Mouse (Mus musculus): ENCODE measurements around the gene Hmga2. TPM values are rescaled to one million over a fixed set of nuclear protein-coding genes. Genes with fewer than 3 reads are reported as not detected.

Gene Hmga2
- polyA plus RNA-seq, 1 experiment from 2014 or later, result 89.2 TPM

GRCm38 (mm10) chr10:120432731-120433462 is 43.4 kb downstream of the Hmga2 start:
- H3K4me2 ChIP-seq (replicated peaks), result no peak overlapping the region
- H3K9ac ChIP-seq, result no peak overlapping the region
- H3K27ac ChIP-seq, result peak overlapping the region; percentile 26
- H3K9me3 ChIP-seq, result no peaks in the 10 kb centered on the region
- ATAC-seq (ENCODE audit: insufficient number of reproducible peaks, insufficient read depth, low FRiP score, low TSS enrichment), result no peak
- peaks cover 53% of the 10 kb centered on the region for H3K4me1 ChIP-seq
- no peaks in the 10 kb centered on the region for H3K27me3 ChIP-seq
- peaks cover 20% of the 10 kb centered on the region for H3K36me3 ChIP-seq
- no peak overlapping the region for H3K4me3 ChIP-seq
- WGBS, result 56% methylated on average over 9 of the region's 9 CpGs

GRCm38 (mm10) chr10:120432081-120432480 is 44.2 kb downstream of the Hmga2 start:
- Histone ChIP-seq H3K27me3 (no peaks in the 10 kb centered on the region), H3K27ac (no peak overlapping the region), H3K9me3 (no peaks in the 10 kb centered on the region), H3K4me1 (peaks cover 61% of the 10 kb centered on the region), H3K36me3 (peaks cover 14% of the 10 kb centered on the region), H3K4me3 (no peak overlapping the region), H3K4me2 (replicated peaks) (no peak overlapping the region), H3K9ac (no peak overlapping the region)
- no peak for ATAC-seq (ENCODE audit: insufficient number of reproducible peaks, insufficient read depth, low FRiP score, low TSS enrichment)
- 80% methylated on average over 9 of the region's 9 CpGs for WGBS

- H3K4me1 ChIP-seq, result peaks cover 66% of the 10 kb centered on the region
- ATAC-seq (ENCODE audit: insufficient number of reproducible peaks, insufficient read depth, low FRiP score, low TSS enrichment), result no peak
- peaks cover 14% of the 10 kb centered on the region for H3K36me3 ChIP-seq
- WGBS, result 65% methylated on average over 2 of the region's 2 CpGs
- H3K4me3 ChIP-seq, result no peak overlapping the region
- no peaks in the 10 kb centered on the region for H3K27me3 ChIP-seq
- H3K9me3 ChIP-seq, result no peaks in the 10 kb centered on the region
- H3K27ac ChIP-seq, result no peak overlapping the region
- no peak overlapping the region for H3K9ac ChIP-seq
- H3K4me2 ChIP-seq (replicated peaks), result no peak overlapping the region
These were observed 44.8 kb downstream of the Hmga2 start for GRCm38 (mm10) chr10:120431435-120431834.

GRCm38 (mm10) chr10:120430422-120430821 is 45.8 kb downstream of the Hmga2 start:
- Histone ChIP-seq H3K27me3 (no peaks in the 10 kb centered on the region), H3K4me2 (replicated peaks) (no peak overlapping the region), H3K4me1 (peaks cover 73% of the 10 kb centered on the region), H3K9ac (no peak overlapping the region), H3K4me3 (no peak overlapping the region), H3K27ac (0 out of 2 replicates have a peak overlapping the region, but pooled peaks have one; percentile 11), H3K36me3 (peaks cover 13% of the 10 kb centered on the region), H3K9me3 (no peaks in the 10 kb centered on the region)
- ATAC-seq (ENCODE audit: insufficient number of reproducible peaks, insufficient read depth, low FRiP score, low TSS enrichment), result no peak
- 68% methylated on average over 7 of the region's 7 CpGs for WGBS

- H3K27ac ChIP-seq, result peak overlapping the region; percentile 52; the same call in 1 of the 2 replicates
- ATAC-seq (ENCODE audit: insufficient number of reproducible peaks, insufficient read depth, low FRiP score, low TSS enrichment), result no peak
- peaks cover 17% of the 10 kb centered on the region for H3K36me3 ChIP-seq
- H3K27me3 ChIP-seq, result no peaks in the 10 kb centered on the region
- H3K4me3 ChIP-seq, result no peak overlapping the region
- 75% methylated on average over 5 of the region's 5 CpGs for WGBS
- no peak overlapping the region for H3K4me2 ChIP-seq (replicated peaks)
- no peak overlapping the region for H3K9ac ChIP-seq
- H3K9me3 ChIP-seq, result no peaks in the 10 kb centered on the region
- peaks cover 70% of the 10 kb centered on the region for H3K4me1 ChIP-seq
These were observed 46.5 kb downstream of the Hmga2 start for GRCm38 (mm10) chr10:120429758-120430259.

GRCm38 (mm10) chr10:120429199-120429551 is 47.1 kb downstream of the Hmga2 start:
- H3K27ac ChIP-seq, result peak overlapping the region; percentile 52
- no peaks in the 10 kb centered on the region for H3K27me3 ChIP-seq
- ATAC-seq (ENCODE audit: insufficient number of reproducible peaks, insufficient read depth, low FRiP score, low TSS enrichment), result no peak
- H3K36me3 ChIP-seq, result peaks cover 17% of the 10 kb centered on the region
- H3K4me1 ChIP-seq, result peaks cover 70% of the 10 kb centered on the region
- peak overlapping the region; percentile 17; the same call in 1 of the 2 replicates for H3K9ac ChIP-seq
- WGBS, result 71% methylated on average over 10 of the region's 10 CpGs
- H3K9me3 ChIP-seq, result no peaks in the 10 kb centered on the region
- no peak overlapping the region for H3K4me2 ChIP-seq (replicated peaks)
- H3K4me3 ChIP-seq, result no peak overlapping the region

- H3K27me3 ChIP-seq, result no peaks in the 10 kb centered on the region
- no peaks in the 10 kb centered on the region for H3K9me3 ChIP-seq
- peaks cover 70% of the 10 kb centered on the region for H3K4me1 ChIP-seq
- no peak overlapping the region for H3K4me3 ChIP-seq
- peak; percentile 31; the same call in 1 of the 2 replicates for ATAC-seq (ENCODE audit: insufficient number of reproducible peaks, insufficient read depth, low FRiP score, low TSS enrichment)
- peak overlapping the region; percentile 17; the same call in 1 of the 2 replicates for H3K9ac ChIP-seq
- H3K4me2 ChIP-seq (replicated peaks), result no peak overlapping the region
- peaks cover 17% of the 10 kb centered on the region for H3K36me3 ChIP-seq
- H3K27ac ChIP-seq, result peak overlapping the region; percentile 52
- WGBS, result 62% methylated on average over 33 of the region's 33 CpGs
These were observed 47.7 kb downstream of the Hmga2 start for GRCm38 (mm10) chr10:120428430-120429198.

- 62% methylated on average over 14 of the region's 14 CpGs for WGBS
- H3K9me3 ChIP-seq, result no peaks in the 10 kb centered on the region
- H3K9ac ChIP-seq, result no peak overlapping the region
- H3K27ac ChIP-seq, result peak overlapping the region; percentile 17; the same call in 1 of the 2 replicates
- H3K27me3 ChIP-seq, result no peaks in the 10 kb centered on the region
- H3K4me2 ChIP-seq (replicated peaks), result no peak overlapping the region
- peaks cover 72% of the 10 kb centered on the region for H3K4me1 ChIP-seq
- ATAC-seq (ENCODE audit: insufficient number of reproducible peaks, insufficient read depth, low FRiP score, low TSS enrichment), result no peak
- H3K4me3 ChIP-seq, result no peak overlapping the region
- peaks cover 13% of the 10 kb centered on the region for H3K36me3 ChIP-seq
These were observed 50.1 kb downstream of the Hmga2 start for GRCm38 (mm10) chr10:120426086-120426610.

GRCm38 (mm10) chr10:120424015-120424414 is 52.3 kb downstream of the Hmga2 start:
- Histone ChIP-seq H3K27ac (no peak overlapping the region), H3K9me3 (no peaks in the 10 kb centered on the region), H3K36me3 (peaks cover 18% of the 10 kb centered on the region), H3K4me2 (replicated peaks) (no peak overlapping the region), H3K27me3 (no peaks in the 10 kb centered on the region), H3K4me3 (no peak overlapping the region), H3K4me1 (peaks cover 71% of the 10 kb centered on the region), H3K9ac (no peak overlapping the region)
- no peak for ATAC-seq (ENCODE audit: insufficient number of reproducible peaks, insufficient read depth, low FRiP score, low TSS enrichment)
- WGBS, result 77% methylated on average over 9 of the region's 9 CpGs

- no peak for ATAC-seq (ENCODE audit: insufficient number of reproducible peaks, insufficient read depth, low FRiP score, low TSS enrichment)
- Histone ChIP-seq H3K4me2 (replicated peaks) (no peak overlapping the region), H3K27ac (no peak overlapping the region), H3K36me3 (peaks cover 13% of the 10 kb centered on the region), H3K4me1 (peaks cover 71% of the 10 kb centered on the region), H3K27me3 (no peaks in the 10 kb centered on the region), H3K4me3 (no peak overlapping the region), H3K9ac (no peak overlapping the region), H3K9me3 (no peaks in the 10 kb centered on the region)
- 76% methylated on average over 7 of the region's 7 CpGs for WGBS
These were observed 53.0 kb downstream of the Hmga2 start for GRCm38 (mm10) chr10:120423256-120423655.

- no peak overlapping the region for H3K27ac ChIP-seq
- peaks cover 12% of the 10 kb centered on the region; the same call in 1 of the 2 replicates for H3K36me3 ChIP-seq
These were observed 53.4 kb downstream of the Hmga2 start for GRCm38 (mm10) chr10:120422820-120423219.

More at GRCm38 (mm10) chr10:120422820-120423219, 53.4 kb downstream of the Hmga2 start:
- H3K9ac ChIP-seq, result no peak overlapping the region
- ATAC-seq (ENCODE audit: insufficient number of reproducible peaks, insufficient read depth, low FRiP score, low TSS enrichment), result no peak
- no peak overlapping the region for H3K4me3 ChIP-seq
- no peaks in the 10 kb centered on the region for H3K9me3 ChIP-seq
- WGBS, result 71% methylated on average over 4 of the region's 4 CpGs
- H3K4me1 ChIP-seq, result peaks cover 72% of the 10 kb centered on the region
- no peak overlapping the region for H3K4me2 ChIP-seq (replicated peaks)
- H3K27me3 ChIP-seq, result no peaks in the 10 kb centered on the region

Measured in embryonic facial prominence, embryonic 12.5 days (tissue).